Mouse (Mus musculus) erythroid progenitor cell, adult 5-6 weeks (primary cell): Measurements from ENCODE around the gene Sox15. TPM values are rescaled to one million over a fixed set of nuclear protein-coding genes. Genes with fewer than 3 reads are reported as not detected.
"Not testable (repeated sequence)": the region's sequence is repeated elsewhere in the genome, so short reads cannot be mapped to it uniquely, and the experiment has no call there.

ENCODE experiments used
- ATAC-seq: replicated peaks from 2 replicates; pipeline ENCODE4 v1.8.0; 2016; ENCODE audit warnings: moderate number of reproducible peaks, mild to moderate bottlenecking, moderate TSS enrichment, inconsistent platforms; ENCODE audit not compliant: poor library complexity, low FRiP score, severe bottlenecking
- total RNA-seq, 2 experiments: library from RNA; stranded (forward) in 1 of 2; stranded (reverse) in 1 of 2; fragments of 150-400 nt in 1 of 2; fragments of 186-747, 209-891 nt in 1 of 2; gene quantifications; 2 replicates each; pipeline versions ENCODE4 v1.2.3 to v1.2.4; 2015 to 2017; ENCODE audit warnings: low replicate concordance in 2 of 2

Sox15 gene
- total RNA-seq (2015; ENCODE audit: low replicate concordance) (not detected in 2 replicates), total RNA-seq (2017; ENCODE audit: low replicate concordance) (not detected in 2 replicates)

GRCm38 (mm10) chr11:69655264-69656064 is at the start of gene Sox15:
TSS of gene Sox15 (plus strand) at chr11:69655314.
- peak; percentile 57 for ATAC-seq

GRCm38 (mm10) chr11:69605726-69606490 is 49.2 kb upstream of the Sox15 start, which contains the start of gene Atp1b2:
TSS of gene Atp1b2 (minus strand) at chr11:69605942.
- ATAC-seq, result peak; percentile 80

- no peak for ATAC-seq
Measured at GRCm38 (mm10) chr11:69606491-69606795, 48.7 kb upstream of the Sox15 start.

GRCm38 (mm10) chr11:69606832-69607231 is 48.3 kb upstream of the Sox15 start:
- ATAC-seq, result no peak

GRCm38 (mm10) chr11:69608525-69608924 is 46.6 kb upstream of the Sox15 start:
- no peak for ATAC-seq

DNA sequence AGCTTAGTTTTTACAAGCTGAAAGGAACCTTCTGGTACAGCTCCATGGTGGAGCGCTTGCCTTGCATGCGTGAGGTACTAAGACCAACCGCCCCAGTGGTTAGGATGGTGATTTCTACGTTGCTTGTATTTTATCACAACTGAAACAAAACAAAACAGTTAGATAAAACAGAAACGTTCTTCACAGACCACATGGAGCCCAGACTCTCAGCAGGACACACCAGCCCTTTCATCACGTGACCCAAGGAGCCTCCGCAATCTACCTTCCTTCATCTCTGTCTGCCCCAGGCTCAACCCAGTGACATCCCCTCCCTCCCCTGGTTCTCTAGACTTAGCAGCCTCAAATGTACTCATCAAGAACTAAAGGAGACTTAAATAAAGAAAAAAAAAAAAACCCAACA is 45.7 kb upstream of the Sox15 start:
- ATAC-seq, result 0 out of 2 replicates have a peak, but pooled peaks have one; percentile 31

DNA sequence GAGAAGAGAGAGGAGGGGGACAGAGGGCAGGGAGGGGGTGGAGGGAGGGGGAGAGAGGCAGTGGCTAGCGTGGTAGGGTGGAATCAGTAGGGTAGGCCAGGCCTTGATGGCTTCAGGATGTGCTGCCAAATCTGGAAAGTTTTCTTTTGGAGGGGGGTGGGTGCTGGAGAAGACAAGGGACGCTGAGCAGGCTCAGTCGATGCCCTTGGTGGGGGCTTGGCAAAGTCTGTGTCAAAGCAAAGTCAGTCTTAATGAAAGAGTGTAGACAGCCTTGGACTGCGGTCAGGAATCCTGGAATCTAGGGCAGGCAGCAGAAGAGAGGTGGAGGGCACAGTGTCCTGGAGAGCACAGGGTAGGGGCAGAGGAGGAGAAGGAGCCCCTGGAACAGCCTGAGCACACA is 44.2 kb upstream of the Sox15 start:
- no peak for ATAC-seq

DNA sequence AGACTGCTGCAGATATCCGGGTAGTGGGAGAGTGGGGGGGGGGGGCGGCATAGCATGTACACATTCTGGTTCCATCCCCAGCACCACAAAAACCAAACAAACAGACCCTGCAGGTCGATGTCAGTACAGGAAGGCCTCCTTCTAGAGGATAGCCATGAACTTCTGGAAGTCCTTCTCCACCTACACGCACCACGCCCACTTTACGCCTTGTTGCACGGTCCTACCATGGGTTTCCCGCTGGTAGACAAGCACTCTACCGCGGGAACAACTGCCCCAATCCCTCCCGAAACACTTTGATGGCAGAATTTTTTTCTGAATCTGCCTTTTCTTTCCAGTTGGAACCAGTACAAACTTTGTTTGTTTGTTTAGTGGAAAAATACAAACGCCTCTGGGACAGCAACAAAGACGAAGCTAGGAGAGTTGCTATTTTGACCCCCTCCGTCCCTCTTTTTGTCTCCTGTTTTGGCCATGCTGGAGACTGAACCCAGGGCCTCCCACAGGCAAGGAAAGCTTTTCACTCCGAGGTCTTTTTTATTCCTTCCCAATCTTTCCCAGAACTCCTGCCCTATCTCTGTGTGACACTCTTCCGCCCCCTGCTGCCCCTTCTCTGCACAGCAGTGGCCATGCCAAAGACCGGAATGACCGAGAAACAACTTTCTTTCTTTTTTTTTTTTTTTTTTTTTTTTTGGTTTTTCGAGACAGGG is 41.4 kb upstream of the Sox15 start:
- ATAC-seq, result peak; percentile 88

DNA sequence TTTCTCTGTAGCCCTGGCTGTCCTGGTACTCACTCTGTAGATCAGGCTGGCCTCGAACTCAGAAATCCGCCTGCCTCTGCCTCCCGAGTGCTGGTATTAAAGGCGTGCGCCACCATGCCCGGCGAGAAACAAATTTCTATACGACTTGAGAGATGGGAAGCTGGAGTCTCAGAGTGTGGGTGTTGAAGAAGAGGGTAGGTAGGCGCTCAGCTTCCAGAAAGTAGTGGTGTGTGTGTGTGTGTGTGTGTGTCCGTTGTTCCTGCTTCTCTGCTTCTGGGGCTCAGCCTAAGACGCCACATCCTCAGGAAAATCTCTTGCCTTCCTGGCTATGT is 40.9 kb upstream of the Sox15 start:
- not testable (repeated sequence) for ATAC-seq

DNA sequence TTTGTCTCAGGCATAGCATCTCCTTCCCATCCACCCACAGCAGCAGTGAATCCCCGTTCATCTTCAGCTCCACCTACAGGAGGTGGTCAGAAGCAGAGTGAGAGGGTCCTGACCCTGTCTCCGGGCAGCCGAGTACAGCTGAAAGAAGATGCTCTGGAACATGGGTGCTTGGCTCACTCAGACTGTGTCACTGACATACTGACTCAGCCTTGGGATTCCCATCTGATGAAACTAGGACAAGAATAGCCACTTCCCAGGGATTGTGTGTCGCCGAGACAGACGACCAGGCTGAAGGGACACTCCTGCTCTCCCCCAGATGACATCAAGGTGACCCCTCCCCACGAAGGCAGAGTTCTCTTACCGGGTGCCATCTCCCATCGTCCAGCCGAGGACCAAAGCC is 38.3 kb upstream of the Sox15 start:
- ATAC-seq, result no peak

- ATAC-seq, result no peak
Measured at GRCm38 (mm10) chr11:69617805-69618204, 37.3 kb upstream of the Sox15 start, which contains the start of gene Shbg. TSS of gene Shbg (minus strand) at chr11:69617905.

DNA sequence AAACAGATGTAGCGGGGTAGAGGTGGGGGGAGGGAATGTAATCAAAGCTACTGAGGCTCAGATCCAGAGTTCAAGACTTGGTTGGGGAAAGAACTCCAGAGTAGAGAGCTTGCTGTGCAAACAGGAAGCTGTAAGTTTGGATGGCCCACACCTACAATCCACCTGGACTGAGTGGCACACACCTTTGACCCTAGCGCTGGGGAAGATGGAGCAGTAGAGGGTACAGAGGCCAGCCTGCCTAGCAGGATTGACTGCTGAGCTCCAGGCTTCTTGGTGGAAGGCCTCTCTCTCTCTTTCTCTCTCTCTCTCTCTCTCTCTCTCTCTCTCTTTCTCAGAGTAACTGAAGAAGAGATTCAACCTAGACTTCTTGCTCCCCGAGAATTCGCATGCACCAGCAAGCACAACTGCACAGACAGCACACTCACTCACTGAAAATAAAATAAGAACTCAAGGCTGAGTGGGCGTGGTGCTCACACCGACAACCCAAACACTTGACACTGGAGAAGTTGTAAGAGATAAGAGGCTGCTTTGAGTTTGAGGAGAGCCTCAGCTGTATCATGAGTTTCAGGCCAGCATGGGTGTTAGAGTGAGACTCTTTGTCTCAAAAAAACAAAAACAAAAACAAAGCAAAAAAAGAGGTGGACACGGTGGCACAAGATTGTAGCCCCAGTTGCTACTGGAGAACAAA is 34.6 kb upstream of the Sox15 start:
- peak; percentile 67 for ATAC-seq

- ATAC-seq, result 0 out of 2 replicates have a peak, but pooled peaks have one; percentile 51
Measured at GRCm38 (mm10) chr11:69621571-69622268, 33.4 kb upstream of the Sox15 start, which contains the start of gene Sat2. TSS of gene Sat2 (plus strand) at chr11:69622024.

- ATAC-seq, result no peak
Measured at GRCm38 (mm10) chr11:69622406-69622805, 32.7 kb upstream of the Sox15 start.

- no peak for ATAC-seq
Measured at GRCm38 (mm10) chr11:69623006-69623405, 32.1 kb upstream of the Sox15 start.

DNA sequence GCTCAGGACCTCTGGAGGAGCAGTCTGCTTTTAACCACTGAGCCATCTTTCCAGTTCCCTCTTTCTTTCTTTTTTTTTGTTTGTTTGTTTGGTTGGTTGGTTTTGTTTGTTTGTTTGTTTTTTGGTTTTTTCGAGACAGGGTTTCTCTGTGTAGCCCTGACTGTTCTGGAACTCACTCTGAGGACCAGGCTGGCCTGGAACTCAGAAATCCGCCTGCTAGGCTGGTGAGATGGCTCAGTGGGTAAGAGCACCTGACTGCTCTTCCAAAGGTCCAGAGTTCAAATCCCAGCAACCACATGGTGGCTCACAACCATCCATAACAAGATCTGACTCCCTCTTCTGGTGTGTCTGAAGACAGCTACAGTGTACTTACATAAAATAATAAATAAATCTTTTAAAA is 30.8 kb upstream of the Sox15 start:
- ATAC-seq, result not testable (repeated sequence)

DNA sequence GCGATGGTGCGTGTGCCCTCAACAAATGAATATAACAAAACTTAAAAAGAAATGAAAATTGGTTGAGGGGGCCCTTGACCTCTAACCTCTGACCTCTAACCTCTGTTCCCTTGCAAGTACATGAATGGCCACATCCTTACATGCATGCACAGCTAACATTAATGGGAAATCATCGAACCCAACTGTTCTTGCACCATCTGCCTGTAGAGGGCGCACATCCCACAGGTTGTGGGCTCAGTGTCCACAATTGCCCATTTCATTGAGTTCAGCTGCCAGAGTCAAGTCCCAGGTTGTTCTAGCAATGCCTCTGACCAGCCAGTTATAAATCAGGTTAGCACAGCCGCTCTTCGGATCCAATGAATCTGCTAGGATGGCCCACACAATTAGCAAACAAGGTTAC is 26.8 kb upstream of the Sox15 start:
- peak; percentile 52 for ATAC-seq

GRCm38 (mm10) chr11:69629802-69630201 is 25.3 kb upstream of the Sox15 start:
- ATAC-seq, result no peak
